Mouse (Mus musculus) megakaryocyte, embryonic 14.5 days (primary cell): ENCODE results near the gene Zdhhc1.

Source experiments
- FLI1 ChIP-seq: IDR thresholded peaks from 2 replicates; pipeline ENCODE4 v1.6.1; 2012; ENCODE audit warnings: low read length, inconsistent platforms, mixed read lengths
- GATA1 ChIP-seq: IDR thresholded peaks from 3 replicates; pipeline ENCODE4 v1.6.1; 2012; ENCODE audit warnings: mixed read lengths, low read length, inconsistent platforms, borderline replicate concordance

DNA sequence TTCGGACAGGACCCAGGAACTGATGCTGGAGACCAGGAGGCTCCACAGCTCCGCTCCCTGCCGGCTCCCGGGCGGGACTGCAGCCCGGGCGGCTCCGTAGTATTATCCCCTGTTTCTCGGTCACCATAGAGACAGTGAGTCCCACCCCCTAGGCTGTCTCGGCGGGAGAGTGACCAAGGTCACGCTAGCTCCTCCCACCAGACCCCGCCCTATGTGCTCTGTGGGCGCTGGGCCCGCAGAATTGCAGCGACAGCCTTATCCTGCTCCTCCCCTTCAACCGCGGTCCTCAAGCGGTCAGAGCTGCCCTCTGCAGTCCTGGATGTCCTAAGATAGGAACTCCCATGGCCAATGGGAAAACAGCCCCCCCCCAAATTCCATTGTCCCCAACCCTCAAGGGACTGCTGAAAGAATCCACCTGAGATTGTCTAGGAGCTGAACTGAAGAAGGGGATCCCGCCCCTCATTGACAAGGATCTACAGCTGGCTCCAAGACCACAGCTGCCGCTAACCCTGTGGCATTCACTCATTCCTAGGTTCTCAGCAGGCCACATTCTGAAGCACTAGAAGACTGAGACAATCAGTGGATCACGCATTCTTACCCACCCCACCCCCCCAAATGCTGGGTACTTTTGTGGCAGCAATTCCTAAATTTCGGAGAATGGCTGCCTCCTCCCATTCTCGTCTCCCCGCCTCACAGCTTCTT lies 25.2 kb downstream of the Zdhhc1 start, which contains the start of gene Tppp3:
- TF ChIP-seq GATA1 (no peak), FLI1 (no peak)
